Mouse (Mus musculus) heart, embryonic 12.5 days (tissue): ENCODE measurements around the gene Sept9. TPM values are rescaled to one million over a fixed set of nuclear protein-coding genes. Genes with fewer than 3 reads are reported as not detected.
A peak's percentile ranks its signal among the peaks of the same experiment; 100 is the strongest.

Experiments used
- ATAC-seq: fragments of 200-750 bp; cut with Nextera tagmentation; 2 replicates; pipeline ENCODE4 v1.8.0; 2017; ENCODE audit warnings: moderate TSS enrichment, moderate library complexity; ENCODE audit not compliant: insufficient number of reproducible peaks, low FRiP score
- H3K27ac ChIP-seq: fragments of 300-500 bp; sonication (generic); 2 replicates; pipeline ENCODE4 v1.5.1; 2016; ENCODE audit warnings: mild to moderate bottlenecking, moderate library complexity; ENCODE audit not compliant: poor library complexity, severe bottlenecking
- H3K27me3 ChIP-seq: fragments of 300-500 bp; sonication (generic); replicated peaks from 2 replicates; pipeline ENCODE4 v1.6.1; 2016; ENCODE audit warnings: mild to moderate bottlenecking, moderate library complexity
- H3K36me3 ChIP-seq: fragments of 300-500 bp; sonication (generic); 2 replicates; pipeline ENCODE4 v1.6.1; 2016; ENCODE audit warnings: mild to moderate bottlenecking, moderate library complexity
- H3K4me1 ChIP-seq: fragments of 300-500 bp; sonication (generic); replicated peaks from 2 replicates; pipeline ENCODE4 v1.6.1; 2016; ENCODE audit warnings: mild to moderate bottlenecking
- H3K4me2 ChIP-seq: fragments of 300-500 bp; sonication (generic); 2 replicates; pipeline ENCODE4 v1.6.1; 2016; ENCODE audit warnings: mild to moderate bottlenecking, moderate library complexity
- H3K4me3 ChIP-seq: fragments of 300-500 bp; sonication (generic); 2 replicates; pipeline ENCODE4 v1.5.1; 2016; ENCODE audit warnings: mild to moderate bottlenecking
- H3K9ac ChIP-seq: fragments of 300-500 bp; sonication (generic); 2 replicates; pipeline ENCODE4 v1.6.1; 2016; ENCODE audit warnings: mild to moderate bottlenecking, moderate library complexity
- H3K9me3 ChIP-seq: fragments of 300-500 bp; sonication (generic); replicated peaks from 2 replicates; pipeline ENCODE4 v1.6.1; 2016; ENCODE audit warnings: mild to moderate bottlenecking, moderate library complexity
- WGBS: fragments of 180-500 bp; shearing (Covaris S2); methylation state at CpG from one replicate; pipeline ENCODE4 v1.1.7; 2016; 5-methylcytosine and 5-hydroxymethylcytosine counted together
- polyA plus RNA-seq: library from polyadenylated mRNA; unstranded; fragments of >200 nt; fragmentation: Nextera tagmentation; extraction: Ambion mirVana; gene quantifications from 2 replicates; pipeline ENCODE4 v1.2.1, GENCODE M21; 2016

Gene Sept9
- polyA plus RNA-seq, 1 experiment from 2014 or later = 103 TPM

- ATAC-seq = no peak
- no peak overlapping the region for H3K27ac ChIP-seq
- H3K4me1 ChIP-seq = peaks cover 15% of the 10 kb centered on the region
- peaks cover 4% of the 10 kb centered on the region; the same call in 1 of the 2 replicates for H3K9me3 ChIP-seq
- H3K4me2 ChIP-seq = no peak overlapping the region
- 93% methylated on average over 6 of the region's 6 CpGs for WGBS
- H3K9ac ChIP-seq = no peak overlapping the region
- no peaks in the 10 kb centered on the region for H3K27me3 ChIP-seq
- no peak overlapping the region for H3K4me3 ChIP-seq
- peaks cover 3% of the 10 kb centered on the region for H3K36me3 ChIP-seq
Measured at GRCm38 (mm10) chr11:117256840-117257239, 57.4 kb downstream of the Sept9 start.

GRCm38 (mm10) chr11:117257266-117257665, 57.8 kb downstream of the Sept9 start:
- WGBS = 79% methylated on average over 1 of the region's 1 CpGs
- no peak overlapping the region for H3K4me2 ChIP-seq
- H3K4me1 ChIP-seq = peaks cover 14% of the 10 kb centered on the region
- peaks cover 4% of the 10 kb centered on the region; the same call in 1 of the 2 replicates for H3K9me3 ChIP-seq
- no peaks in the 10 kb centered on the region for H3K27me3 ChIP-seq
- no peak overlapping the region for H3K27ac ChIP-seq
- ATAC-seq = no peak
- H3K9ac ChIP-seq = no peak overlapping the region
- no peak overlapping the region for H3K4me3 ChIP-seq
- H3K36me3 ChIP-seq = peaks cover 3% of the 10 kb centered on the region

GRCm38 (mm10) chr11:117257842-117258241, 58.4 kb downstream of the Sept9 start:
- Histone ChIP-seq H3K4me2 (no peak overlapping the region), H3K27ac (no peak overlapping the region), H3K4me3 (no peak overlapping the region), H3K27me3 (no peaks in the 10 kb centered on the region), H3K9me3 (peaks cover 4% of the 10 kb centered on the region; the same call in 1 of the 2 replicates), H3K9ac (no peak overlapping the region), H3K36me3 (peaks cover 3% of the 10 kb centered on the region), H3K4me1 (peaks cover 14% of the 10 kb centered on the region)
- no peak for ATAC-seq

- peaks cover 4% of the 10 kb centered on the region; the same call in 1 of the 2 replicates for H3K9me3 ChIP-seq
- H3K36me3 ChIP-seq = peaks cover 3% of the 10 kb centered on the region
- no peak overlapping the region for H3K9ac ChIP-seq
- H3K4me2 ChIP-seq = no peak overlapping the region
- 75% methylated on average over 9 of the region's 9 CpGs for WGBS
- H3K27ac ChIP-seq = no peak overlapping the region
- peaks cover 4% of the 10 kb centered on the region for H3K27me3 ChIP-seq
- H3K4me3 ChIP-seq = no peak overlapping the region
- ATAC-seq = no peak
- peaks cover 18% of the 10 kb centered on the region for H3K4me1 ChIP-seq
Measured at GRCm38 (mm10) chr11:117259178-117259960, 59.9 kb downstream of the Sept9 start.

GRCm38 (mm10) chr11:117260631-117261030, 61.2 kb downstream of the Sept9 start:
- no peak overlapping the region for H3K9ac ChIP-seq
- H3K4me2 ChIP-seq = no peak overlapping the region
- peaks cover 26% of the 10 kb centered on the region for H3K4me1 ChIP-seq
- no peak for ATAC-seq
- WGBS = 62% methylated on average over 9 of the region's 9 CpGs
- H3K9me3 ChIP-seq = peaks cover 4% of the 10 kb centered on the region; the same call in 1 of the 2 replicates
- no peak overlapping the region for H3K27ac ChIP-seq
- peaks cover 3% of the 10 kb centered on the region for H3K36me3 ChIP-seq
- H3K4me3 ChIP-seq = no peak overlapping the region
- peaks cover 14% of the 10 kb centered on the region for H3K27me3 ChIP-seq

GRCm38 (mm10) chr11:117263096-117263808, 63.8 kb downstream of the Sept9 start:
- Histone ChIP-seq H3K27ac (0 out of 2 replicates have a peak overlapping the region, but pooled peaks have one; percentile 1), H3K4me3 (no peak overlapping the region), H3K9me3 (no peaks in the 10 kb centered on the region), H3K4me1 (peaks cover 51% of the 10 kb centered on the region), H3K9ac (no peak overlapping the region), H3K36me3 (no peaks in the 10 kb centered on the region), H3K4me2 (no peak overlapping the region), H3K27me3 (peaks cover 17% of the 10 kb centered on the region)
- WGBS = 43% methylated on average over 9 of the region's 9 CpGs
- no peak for ATAC-seq

- Histone ChIP-seq H3K4me3 (no peak overlapping the region), H3K27me3 (peaks cover 17% of the 10 kb centered on the region), H3K27ac (no peak overlapping the region), H3K36me3 (no peaks in the 10 kb centered on the region), H3K4me2 (peak overlapping the region; percentile 90), H3K4me1 (peaks cover 62% of the 10 kb centered on the region), H3K9ac (no peak overlapping the region), H3K9me3 (no peaks in the 10 kb centered on the region)
- 71% methylated on average over 13 of the region's 13 CpGs for WGBS
- no peak for ATAC-seq
Measured at GRCm38 (mm10) chr11:117264162-117265021, 64.9 kb downstream of the Sept9 start.

- Histone ChIP-seq H3K27me3 (peaks cover 17% of the 10 kb centered on the region), H3K9me3 (no peaks in the 10 kb centered on the region), H3K9ac (peak overlapping the region; percentile 86), H3K4me3 (peak overlapping the region; percentile 77), H3K36me3 (no peaks in the 10 kb centered on the region), H3K4me1 (peaks cover 73% of the 10 kb centered on the region), H3K27ac (peak overlapping the region; percentile 85), H3K4me2 (peak overlapping the region; percentile 90)
- ATAC-seq = peak; percentile 36
- WGBS = 3% methylated on average over 18 of the region's 18 CpGs
Measured at GRCm38 (mm10) chr11:117265270-117265980, 66.0 kb downstream of the Sept9 start.

GRCm38 (mm10) chr11:117265981-117266905, 66.8 kb downstream of the Sept9 start:
- Histone ChIP-seq H3K27me3 (peaks cover 22% of the 10 kb centered on the region), H3K27ac (peak overlapping the region; percentile 85), H3K4me1 (peaks cover 80% of the 10 kb centered on the region), H3K36me3 (no peaks in the 10 kb centered on the region), H3K4me3 (peak overlapping the region; percentile 77), H3K9ac (peak overlapping the region; percentile 86), H3K9me3 (no peaks in the 10 kb centered on the region), H3K4me2 (peak overlapping the region; percentile 90)
- WGBS = under 1% methylated on average over 63 of the region's 69 CpGs
- ATAC-seq = peak; percentile 86
